Mouse (Mus musculus): ENCODE data around the gene Tmed6. TPM values are rescaled to one million over a fixed set of nuclear protein-coding genes. Genes with fewer than 3 reads are reported as not detected.

Gene Tmed6
- polyA plus RNA-seq, 1 experiment from 2014 or later: 34.2 TPM

GRCm38 (mm10) chr8:107030650-107031576 lies 34.5 kb downstream of the Tmed6 start, which contains the start of gene Vps4a:
TSS of gene Vps4a (plus strand) at chr8:107031222.
- WGBS: 4% methylated on average over 65 of the region's 66 CpGs
- peaks cover 10% of the 10 kb centered on the region for H3K4me1 ChIP-seq (replicated peaks)

GRCm38 (mm10) chr8:107030058-107030457 lies 35.4 kb downstream of the Tmed6 start:
- Histone ChIP-seq H3K4me3 (replicated peaks) (no peak overlapping the region), H3K27me3 (replicated peaks) (no peaks in the 10 kb centered on the region), H3K27ac (no peak overlapping the region), H3K4me2 (replicated peaks) (no peak overlapping the region), H3K36me3 (no peaks in the 10 kb centered on the region), H3K4me1 (replicated peaks) (peaks cover 10% of the 10 kb centered on the region), H3K9ac (no peak overlapping the region), H3K9me3 (no peaks in the 10 kb centered on the region)
- ATAC-seq: no peak
- 68% methylated on average over 5 of the region's 5 CpGs for WGBS

More at GRCm38 (mm10) chr8:107030650-107031576, 34.5 kb downstream of the Tmed6 start, which contains the start of gene Vps4a:
- Histone ChIP-seq H3K27me3 (replicated peaks) (no peaks in the 10 kb centered on the region), H3K9me3 (no peaks in the 10 kb centered on the region), H3K27ac (peak within 1 kb of the TSS; percentile 79), H3K4me3 (replicated peaks) (peak within 1 kb of the TSS; percentile 99), H3K4me2 (replicated peaks) (peak within 1 kb of the TSS; percentile 74), H3K36me3 (no peaks in the 10 kb centered on the region), H3K9ac (peak within 1 kb of the TSS; percentile 99)
- peak; percentile 97 for ATAC-seq

DNA sequence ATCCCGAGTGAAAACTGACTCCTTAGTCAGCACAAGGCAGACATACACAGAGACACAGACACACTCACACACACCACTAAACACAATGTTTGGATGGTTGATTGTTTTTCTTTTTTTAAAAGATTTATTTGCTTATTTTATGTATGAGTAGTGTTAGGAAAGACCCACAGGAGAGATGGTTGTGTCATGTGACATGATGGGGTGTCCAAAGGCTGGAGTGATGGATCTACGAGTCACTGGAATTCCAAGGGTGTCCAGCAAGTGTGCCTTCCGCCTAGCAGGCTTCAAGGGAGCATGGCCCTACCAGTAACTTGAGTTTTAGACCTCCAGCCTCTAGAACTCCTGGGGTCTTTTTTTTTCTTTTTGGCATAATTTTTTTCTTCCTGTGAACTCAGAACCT lies 36.1 kb downstream of the Tmed6 start:
- peaks cover 10% of the 10 kb centered on the region for H3K4me1 ChIP-seq (replicated peaks)
- H3K36me3 ChIP-seq: no peaks in the 10 kb centered on the region
- no peaks in the 10 kb centered on the region for H3K27me3 ChIP-seq (replicated peaks)
- H3K9ac ChIP-seq: no peak overlapping the region
- ATAC-seq: no peak
- no peak overlapping the region for H3K4me2 ChIP-seq (replicated peaks)
- no peaks in the 10 kb centered on the region for H3K9me3 ChIP-seq
- H3K27ac ChIP-seq: no peak overlapping the region
- H3K4me3 ChIP-seq (replicated peaks): no peak overlapping the region
- 73% methylated on average over 3 of the region's 3 CpGs for WGBS

DNA sequence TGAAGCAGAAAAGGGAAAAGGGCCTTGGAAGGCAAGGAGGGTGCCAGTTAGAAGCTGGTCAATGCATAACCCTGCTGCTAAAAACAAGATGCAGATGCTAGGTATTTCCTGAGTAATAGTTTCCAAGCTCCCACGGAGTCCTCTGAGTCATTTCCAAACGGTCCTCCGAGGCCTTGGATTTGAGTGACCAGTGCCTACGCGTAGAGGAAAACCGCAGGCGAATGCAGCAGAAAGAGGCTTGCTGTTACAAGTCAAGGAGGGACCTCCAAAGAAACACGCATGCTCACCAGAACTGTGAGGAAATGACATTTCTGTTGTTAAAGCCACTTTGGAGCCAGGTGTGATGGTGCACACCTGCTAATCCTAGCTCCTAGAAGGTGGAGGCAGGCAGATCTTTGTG lies 42.0 kb downstream of the Tmed6 start:
- Histone ChIP-seq H3K27ac (no peak overlapping the region), H3K36me3 (no peaks in the 10 kb centered on the region), H3K9me3 (no peaks in the 10 kb centered on the region), H3K4me2 (replicated peaks) (no peak overlapping the region), H3K9ac (no peak overlapping the region), H3K27me3 (replicated peaks) (no peaks in the 10 kb centered on the region), H3K4me1 (replicated peaks) (no peaks in the 10 kb centered on the region), H3K4me3 (replicated peaks) (no peak overlapping the region)
- 89% methylated on average over 8 of the region's 8 CpGs for WGBS
- no peak for ATAC-seq

- Histone ChIP-seq H3K27ac (no peak overlapping the region), H3K36me3 (0 out of 2 replicates have a peak, but pooled peaks cover 6% of the 10 kb centered on the region), H3K9me3 (no peaks in the 10 kb centered on the region), H3K4me3 (replicated peaks) (no peak overlapping the region), H3K27me3 (replicated peaks) (no peaks in the 10 kb centered on the region), H3K9ac (no peak overlapping the region), H3K4me1 (replicated peaks) (no peaks in the 10 kb centered on the region), H3K4me2 (replicated peaks) (no peak overlapping the region)
- WGBS: 78% methylated on average over 1 of the region's 1 CpGs
- no peak for ATAC-seq
Measured at GRCm38 (mm10) chr8:107014915-107015314, 50.5 kb downstream of the Tmed6 start.

- 0 out of 2 replicates have a peak, but pooled peaks cover 12% of the 10 kb centered on the region for H3K36me3 ChIP-seq
- no peaks in the 10 kb centered on the region for H3K27me3 ChIP-seq (replicated peaks)
- H3K9me3 ChIP-seq: no peaks in the 10 kb centered on the region
- H3K9ac ChIP-seq: no peak overlapping the region
- H3K4me2 ChIP-seq (replicated peaks): no peak overlapping the region
- ATAC-seq: no peak
- no peak overlapping the region for H3K4me3 ChIP-seq (replicated peaks)
- H3K27ac ChIP-seq: no peak overlapping the region
- 89% methylated on average over 2 of the region's 2 CpGs for WGBS
- H3K4me1 ChIP-seq (replicated peaks): no peaks in the 10 kb centered on the region
Measured at GRCm38 (mm10) chr8:107012666-107013065, 52.8 kb downstream of the Tmed6 start.

Other genes starting within 250 kb of the Tmed6 start
- gene Has3, start 195.4 kb downstream of the Tmed6 start, polyA plus RNA-seq (2015; fragmentation: Nextera tagmentation; extraction: Ambion mirVana): 0.10 and 0.18 TPM in 2 replicates
- gene Utp4, start 172.0 kb downstream of the Tmed6 start, polyA plus RNA-seq (2015; fragmentation: Nextera tagmentation; extraction: Ambion mirVana): 67.1 and 71.1 TPM in 2 replicates
- gene Sntb2, start 129.9 kb downstream of the Tmed6 start, polyA plus RNA-seq (2015; fragmentation: Nextera tagmentation; extraction: Ambion mirVana): 11.3 and 11.4 TPM in 2 replicates
- gene Vps4a, start 34.4 kb downstream of the Tmed6 start, polyA plus RNA-seq (2015; fragmentation: Nextera tagmentation; extraction: Ambion mirVana): 59.5 and 63.3 TPM in 2 replicates
- 52.5 and 54.8 TPM in 2 replicates for gene Pdf, start 17.0 kb downstream of the Tmed6 start, polyA plus RNA-seq (2015; fragmentation: Nextera tagmentation; extraction: Ambion mirVana)
- 39.3 and 40.4 TPM in 2 replicates for gene Cog8, start 9.0 kb downstream of the Tmed6 start, polyA plus RNA-seq (2015; fragmentation: Nextera tagmentation; extraction: Ambion mirVana)
- gene Nip7, start 8.8 kb downstream of the Tmed6 start, polyA plus RNA-seq (2015; fragmentation: Nextera tagmentation; extraction: Ambion mirVana): 92.5 and 97.3 TPM in 2 replicates
- 14.8 and 16.4 TPM in 2 replicates for gene Terf2, start 30.9 kb upstream of the Tmed6 start, polyA plus RNA-seq (2015; fragmentation: Nextera tagmentation; extraction: Ambion mirVana)
- 139 and 144 TPM in 2 replicates for gene Cyb5b, start 85.0 kb upstream of the Tmed6 start, polyA plus RNA-seq (2015; fragmentation: Nextera tagmentation; extraction: Ambion mirVana)
- 8.6 and 9.0 TPM in 2 replicates for gene Nfat5, start 227.8 kb upstream of the Tmed6 start, polyA plus RNA-seq (2015; fragmentation: Nextera tagmentation; extraction: Ambion mirVana)